Mouse (Mus musculus) E14TG2a.4 (cell line): ENCODE measurements around the gene Prdm15.

Experiments used
- H3K27me3 ChIP-seq: 2 replicates; pipeline ENCODE4 v1.6.1; 2014; ENCODE audit warnings: low read length, control low read depth; ENCODE audit not compliant: insufficient read depth
- H3K36me3 ChIP-seq: 2 replicates; pipeline ENCODE4 v1.6.1; 2014; ENCODE audit warnings: low read length, control low read depth; ENCODE audit not compliant: insufficient read depth
- H3K4me1 ChIP-seq: replicated peaks from 2 replicates; pipeline ENCODE4 v1.6.1; 2014; ENCODE audit warnings: low read depth, low read length, control low read depth
- H3K4me3 ChIP-seq: replicated peaks from 2 replicates; pipeline ENCODE4 v1.5.1; 2014; ENCODE audit warnings: mild to moderate bottlenecking, low read length
- H3K9me3 ChIP-seq: 2 replicates; pipeline ENCODE4 v1.6.1; 2014; ENCODE audit warnings: low read length, control low read depth
- CTCF ChIP-seq: conservative IDR thresholded peaks from 2 replicates; pipeline ENCODE4 v1.5.1; 2014; ENCODE audit warnings: low read length
- NANOG ChIP-seq: IDR thresholded peaks from 2 replicates; pipeline ENCODE4 v1.6.1; 2014; ENCODE audit warnings: borderline replicate concordance, low read length, mixed read lengths
- POU5F1 ChIP-seq: IDR thresholded peaks from 2 replicates; pipeline ENCODE4 v1.6.1; 2014; ENCODE audit warnings: low read length, borderline replicate concordance

Gene Prdm15

DNA sequence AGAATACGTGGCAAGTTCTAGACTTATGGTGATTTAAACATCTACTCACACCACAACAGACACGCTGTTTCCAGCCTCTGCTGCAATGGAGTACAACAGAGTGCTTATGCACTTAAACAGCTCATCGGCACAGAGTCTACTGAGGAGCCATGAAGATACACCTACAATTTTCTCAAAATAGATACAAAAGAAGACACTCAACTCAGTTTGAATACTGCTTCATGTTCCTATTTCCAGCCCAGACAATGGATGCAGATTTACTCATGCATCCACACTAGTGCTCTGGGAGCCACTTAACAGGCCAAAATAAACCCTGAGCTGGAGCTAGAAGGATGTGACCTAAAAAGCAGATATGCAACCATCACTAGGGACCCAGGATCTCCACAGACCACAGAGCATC lies 42.8 kb downstream of the Prdm15 start:
- TF ChIP-seq POU5F1 (no peak), CTCF (no peak), NANOG (no peak)
- Histone ChIP-seq H3K4me3 (no peak overlapping the region), H3K9me3 (no peaks in the 10 kb centered on the region), H3K27me3 (no peaks in the 10 kb centered on the region), H3K36me3 (peaks cover 94% of the 10 kb centered on the region), H3K4me1 (no peaks in the 10 kb centered on the region)

- Histone ChIP-seq H3K4me3 (no peak overlapping the region), H3K9me3 (no peaks in the 10 kb centered on the region), H3K4me1 (no peaks in the 10 kb centered on the region), H3K27me3 (no peaks in the 10 kb centered on the region), H3K36me3 (peaks cover 83% of the 10 kb centered on the region)
- TF ChIP-seq CTCF (no peak), POU5F1 (no peak), NANOG (no peak)
These were observed 46.0 kb downstream of the Prdm15 start for GRCm38 (mm10) chr16:97805646-97806045.

DNA sequence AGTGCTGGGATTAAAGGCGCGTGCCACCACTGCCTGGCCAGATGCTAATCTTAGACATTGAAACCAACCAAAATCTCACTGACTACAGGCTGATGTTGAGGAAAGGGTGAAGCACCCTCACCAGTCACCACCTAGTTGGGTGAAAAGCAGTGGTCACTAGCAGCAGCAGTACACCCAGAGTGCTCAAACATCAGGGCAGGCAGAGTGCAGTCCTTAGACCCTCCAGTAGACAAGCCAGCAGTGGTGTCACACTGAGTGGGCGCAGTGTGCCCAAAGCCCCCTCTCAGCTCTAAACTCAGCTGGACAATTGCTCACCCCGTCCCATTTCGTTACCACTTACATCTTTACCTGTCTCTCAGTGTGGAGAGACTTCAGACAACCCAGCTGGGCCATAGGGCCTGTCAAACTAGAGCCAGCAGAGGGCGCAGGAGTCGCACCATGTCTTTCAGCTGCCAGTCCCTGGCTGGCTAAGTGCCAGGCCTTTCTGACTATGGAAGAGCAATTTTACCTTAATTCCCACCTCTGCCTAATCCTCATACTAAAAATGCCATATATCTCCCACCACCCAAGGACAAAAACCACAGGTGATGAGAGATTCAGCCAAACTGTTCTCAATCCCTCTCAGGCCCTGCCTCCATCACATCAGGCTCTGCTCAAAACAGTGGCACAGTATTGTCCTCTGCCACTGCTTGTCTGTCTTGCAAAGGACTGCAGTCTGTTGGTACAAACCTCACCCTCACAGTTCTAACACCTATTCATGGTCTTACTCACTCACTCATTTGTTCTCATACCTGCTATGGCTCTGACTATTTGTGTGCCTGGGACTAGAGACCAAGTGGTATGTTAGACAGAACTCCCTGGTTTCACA lies 46.7 kb downstream of the Prdm15 start:
- TF ChIP-seq POU5F1: no peak
- TF ChIP-seq NANOG: no peak
- TF ChIP-seq CTCF: peak; percentile 50
- Histone ChIP-seq H3K9me3 (no peaks in the 10 kb centered on the region), H3K4me3 (no peak overlapping the region), H3K4me1 (no peaks in the 10 kb centered on the region), H3K27me3 (no peaks in the 10 kb centered on the region), H3K36me3 (peaks cover 83% of the 10 kb centered on the region)

DNA sequence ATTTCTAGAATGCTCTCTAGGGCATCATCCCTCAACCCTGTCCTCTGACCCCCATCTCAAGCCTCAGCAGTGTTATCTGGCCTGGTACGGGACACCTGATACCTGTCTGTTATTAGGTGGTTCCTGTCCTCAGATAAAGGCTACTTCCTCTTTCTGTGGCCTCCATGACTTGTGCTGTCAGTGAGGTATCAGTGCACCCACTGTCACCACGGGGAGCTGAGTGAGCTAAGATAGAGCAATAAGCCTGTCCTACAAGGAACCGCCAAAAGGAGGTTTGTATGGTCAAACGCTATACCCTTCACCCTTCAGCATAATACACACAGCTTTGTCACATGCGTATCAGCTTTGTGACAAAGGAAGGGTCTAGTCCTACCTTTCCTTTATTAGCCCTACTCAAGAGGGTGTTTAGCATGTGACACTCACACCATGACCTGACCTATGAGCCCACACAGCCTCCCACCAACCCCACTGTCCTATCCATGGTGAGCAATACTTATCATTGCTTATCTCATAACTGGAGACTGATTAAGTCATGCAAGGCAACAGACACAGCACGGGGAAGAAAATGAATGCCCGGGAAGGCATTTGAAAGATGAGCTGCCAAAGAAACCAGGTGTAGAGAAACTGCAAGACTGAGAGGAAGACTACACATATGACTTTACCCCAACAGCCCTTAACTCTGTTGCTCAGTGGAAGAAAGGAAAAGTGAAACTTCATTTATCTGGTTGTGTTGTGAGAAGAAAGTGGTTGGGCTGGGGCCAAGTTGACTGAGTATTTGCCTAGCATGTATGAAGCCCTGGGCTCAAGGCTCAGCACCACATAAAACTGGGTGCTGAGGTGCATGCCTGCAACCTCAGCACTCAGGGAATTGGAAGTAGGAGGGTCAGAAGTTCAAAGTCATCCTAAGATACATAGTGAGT lies 53.4 kb downstream of the Prdm15 start:
- peaks cover 85% of the 10 kb centered on the region for H3K36me3 ChIP-seq
- no peak overlapping the region for H3K4me3 ChIP-seq
- TF ChIP-seq NANOG (no peak), CTCF (no peak), POU5F1 (no peak)
- no peaks in the 10 kb centered on the region for H3K27me3 ChIP-seq
- no peaks in the 10 kb centered on the region for H3K9me3 ChIP-seq
- peaks cover 8% of the 10 kb centered on the region; the same call in 1 of the 2 replicates for H3K4me1 ChIP-seq

DNA sequence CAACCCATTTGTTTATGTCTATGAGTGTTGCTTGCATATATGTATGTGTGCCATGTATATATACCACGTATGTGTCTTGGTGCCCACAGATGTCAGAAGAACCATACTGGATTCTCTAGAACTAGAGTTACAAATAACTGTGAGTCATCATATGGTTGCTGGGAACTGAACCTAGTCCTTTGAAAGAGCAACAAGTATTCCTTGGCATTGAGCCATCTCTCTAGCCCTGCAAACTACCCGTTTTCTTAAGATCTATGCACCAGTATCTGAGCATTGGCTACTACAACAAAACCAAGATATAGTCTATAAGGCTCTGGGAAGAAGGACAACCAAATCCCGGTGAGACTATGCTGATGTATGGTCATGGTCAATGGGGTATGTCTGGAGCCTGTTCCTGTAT lies 54.4 kb downstream of the Prdm15 start:
- no peaks in the 10 kb centered on the region for H3K9me3 ChIP-seq
- H3K4me1 ChIP-seq: peaks cover 8% of the 10 kb centered on the region; the same call in 1 of the 2 replicates
- peaks cover 90% of the 10 kb centered on the region for H3K36me3 ChIP-seq
- no peak for TF ChIP-seq NANOG
- TF ChIP-seq POU5F1: no peak
- TF ChIP-seq CTCF: no peak
- no peaks in the 10 kb centered on the region for H3K27me3 ChIP-seq
- no peak overlapping the region for H3K4me3 ChIP-seq

DNA sequence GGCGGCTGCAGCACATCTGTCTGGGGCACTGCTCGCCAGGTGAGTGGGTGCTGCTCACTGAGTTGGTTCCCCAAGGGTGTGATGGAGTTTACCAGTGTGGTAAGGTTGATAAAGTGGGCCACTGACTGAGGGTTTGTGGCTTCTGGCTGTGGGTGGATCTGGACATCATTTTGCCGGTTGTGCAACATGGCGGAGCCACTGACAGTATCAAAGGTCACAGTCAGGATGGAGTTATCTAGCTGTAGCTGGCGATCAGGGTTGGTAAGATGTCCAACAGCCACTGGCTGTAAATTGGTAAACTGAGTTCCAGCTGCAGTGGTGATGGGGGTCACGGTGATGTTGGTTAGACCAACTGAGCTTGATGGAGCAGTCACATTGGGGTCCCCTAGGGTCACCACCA lies 57.4 kb downstream of the Prdm15 start:
- no peak for TF ChIP-seq NANOG
- Histone ChIP-seq H3K27me3 (no peaks in the 10 kb centered on the region), H3K9me3 (no peaks in the 10 kb centered on the region), H3K36me3 (peaks cover 71% of the 10 kb centered on the region), H3K4me1 (peaks cover 8% of the 10 kb centered on the region; the same call in 1 of the 2 replicates), H3K4me3 (no peak overlapping the region)

- Histone ChIP-seq H3K9me3 (no peaks in the 10 kb centered on the region), H3K36me3 (no peaks in the 10 kb centered on the region), H3K4me1 (peaks cover 13% of the 10 kb centered on the region), H3K4me3 (no peak overlapping the region), H3K27me3 (no peaks in the 10 kb centered on the region)
- TF ChIP-seq NANOG (no peak), CTCF (no peak), POU5F1 (no peak)
These were observed 68.6 kb downstream of the Prdm15 start for GRCm38 (mm10) chr16:97783057-97783456.

DNA sequence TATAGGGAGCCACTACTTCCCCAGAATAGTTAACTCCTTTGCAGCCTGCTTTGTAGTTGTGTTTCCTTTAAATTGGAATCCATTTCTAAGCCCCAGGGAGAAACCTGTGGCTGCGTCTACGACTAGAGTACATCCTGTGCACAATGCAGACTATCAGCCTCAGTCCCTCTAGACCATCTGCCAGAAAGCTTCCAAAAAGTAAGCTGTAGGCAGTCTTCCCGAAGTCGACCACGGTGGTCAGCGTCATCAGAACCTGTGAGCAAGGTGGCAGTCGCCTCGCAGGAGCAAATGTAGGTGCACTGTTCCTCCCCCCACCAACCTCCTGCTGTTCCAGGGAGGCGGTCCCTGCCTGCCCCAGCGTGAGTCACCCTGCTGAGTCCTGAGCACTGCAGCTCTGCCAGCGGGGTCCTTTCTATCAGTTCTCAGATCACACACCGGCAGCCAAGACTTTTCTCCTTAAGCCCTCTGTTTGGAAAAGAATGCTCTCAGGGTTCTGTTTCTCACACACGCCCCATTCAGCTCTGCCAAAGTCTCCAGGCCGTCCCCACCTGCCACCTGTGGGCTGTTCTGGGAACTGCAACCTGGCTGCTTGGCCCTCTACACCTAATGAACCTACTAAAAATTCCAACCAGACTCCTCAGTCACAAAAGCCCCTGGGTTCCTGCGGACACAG lies 73.2 kb downstream of the Prdm15 start:
- Histone ChIP-seq H3K36me3 (no peaks in the 10 kb centered on the region), H3K4me1 (peaks cover 18% of the 10 kb centered on the region), H3K4me3 (peak overlapping the region; percentile 57), H3K27me3 (no peaks in the 10 kb centered on the region), H3K9me3 (no peaks in the 10 kb centered on the region)
- peak; percentile 99 for TF ChIP-seq CTCF
- no peak for TF ChIP-seq POU5F1
